Mouse (Mus musculus): Measurements from ENCODE around the gene Actl6b. TPM values are rescaled to one million over a fixed set of nuclear protein-coding genes. Genes with fewer than 3 reads are reported as not detected.

Actl6b gene
- polyA plus RNA-seq, 1 experiment from 2014 or later: 0.40 TPM

GRCm38 (mm10) chr5:137570691-137571586 is 17.6 kb downstream of the Actl6b start:
- Histone ChIP-seq H3K4me2 (replicated peaks; ENCODE audit: low read depth, low read length) (no peak overlapping the region), H3K4me1 (ENCODE audit: insufficient read depth, low read length) (no peaks in the 10 kb centered on the region), H3K4me3 (ENCODE audit: low read length) (no peak overlapping the region), H3K27me3 (ENCODE audit: insufficient read depth, low read length) (peaks cover 2% of the 10 kb centered on the region), H3K9me3 (ENCODE audit: low read length) (no peaks in the 10 kb centered on the region), H3K9ac (replicated peaks; ENCODE audit: low read length) (no peak overlapping the region), H3K36me3 (ENCODE audit: insufficient read depth, low read length) (no peaks in the 10 kb centered on the region), H3K27ac (ENCODE audit: low read length) (no peak overlapping the region)
- 79% methylated on average over 17 of the region's 17 CpGs for WGBS
- ATAC-seq (ENCODE audit: low FRiP score, low TSS enrichment): no peak

GRCm38 (mm10) chr5:137574470-137574901 is 21.2 kb downstream of the Actl6b start:
- Histone ChIP-seq H3K36me3 (ENCODE audit: insufficient read depth, low read length) (no peaks in the 10 kb centered on the region), H3K4me3 (ENCODE audit: low read length) (peak overlapping the region; percentile 20), H3K27me3 (ENCODE audit: insufficient read depth, low read length) (peaks cover 2% of the 10 kb centered on the region), H3K4me1 (ENCODE audit: insufficient read depth, low read length) (no peaks in the 10 kb centered on the region), H3K27ac (ENCODE audit: low read length) (no peak overlapping the region), H3K9me3 (ENCODE audit: low read length) (no peaks in the 10 kb centered on the region), H3K9ac (replicated peaks; ENCODE audit: low read length) (no peak overlapping the region; the same call in 1 of the 2 replicates), H3K4me2 (replicated peaks; ENCODE audit: low read depth, low read length) (peak overlapping the region; percentile 54)
- 0 out of 2 replicates have a peak, but pooled peaks have one; percentile 42 for ATAC-seq (ENCODE audit: low FRiP score, low TSS enrichment)
- WGBS: 5% methylated on average over 27 of the region's 27 CpGs

- H3K9me3 ChIP-seq (ENCODE audit: low read length): no peaks in the 10 kb centered on the region
- H3K27ac ChIP-seq (ENCODE audit: low read length): no peak overlapping the region
- no peak overlapping the region for H3K9ac ChIP-seq (replicated peaks; ENCODE audit: low read length)
- no peak for ATAC-seq (ENCODE audit: low FRiP score, low TSS enrichment)
- H3K4me2 ChIP-seq (replicated peaks; ENCODE audit: low read depth, low read length): no peak overlapping the region
- 80% methylated on average over 6 of the region's 6 CpGs for WGBS
- no peak overlapping the region for H3K4me3 ChIP-seq (ENCODE audit: low read length)
- H3K27me3 ChIP-seq (ENCODE audit: insufficient read depth, low read length): peaks cover 12% of the 10 kb centered on the region; the same call in 1 of the 2 replicates
- peaks cover 9% of the 10 kb centered on the region; the same call in 1 of the 2 replicates for H3K4me1 ChIP-seq (ENCODE audit: insufficient read depth, low read length)
- no peaks in the 10 kb centered on the region for H3K36me3 ChIP-seq (ENCODE audit: insufficient read depth, low read length)
These were observed 26.9 kb downstream of the Actl6b start for GRCm38 (mm10) chr5:137580246-137580645.

- H3K4me3 ChIP-seq (ENCODE audit: low read length): no peak overlapping the region
- no peak overlapping the region for H3K4me2 ChIP-seq (replicated peaks; ENCODE audit: low read depth, low read length)
- peaks cover 12% of the 10 kb centered on the region; the same call in 1 of the 2 replicates for H3K27me3 ChIP-seq (ENCODE audit: insufficient read depth, low read length)
- peaks cover 9% of the 10 kb centered on the region; the same call in 1 of the 2 replicates for H3K4me1 ChIP-seq (ENCODE audit: insufficient read depth, low read length)
- ATAC-seq (ENCODE audit: low FRiP score, low TSS enrichment): no peak
- no peak overlapping the region for H3K9ac ChIP-seq (replicated peaks; ENCODE audit: low read length)
- no peaks in the 10 kb centered on the region for H3K36me3 ChIP-seq (ENCODE audit: insufficient read depth, low read length)
- 0 out of 2 replicates have a peak, but pooled peaks cover 3% of the 10 kb centered on the region for H3K9me3 ChIP-seq (ENCODE audit: low read length)
- no peak overlapping the region for H3K27ac ChIP-seq (ENCODE audit: low read length)
- WGBS: 35% methylated on average over 8 of the region's 8 CpGs
These were observed 29.4 kb downstream of the Actl6b start for GRCm38 (mm10) chr5:137582702-137583101.

- no peak overlapping the region for H3K27ac ChIP-seq (ENCODE audit: low read length)
- peak overlapping the region; percentile 59 for H3K9ac ChIP-seq (replicated peaks; ENCODE audit: low read length)
- no peaks in the 10 kb centered on the region for H3K36me3 ChIP-seq (ENCODE audit: insufficient read depth, low read length)
- H3K27me3 ChIP-seq (ENCODE audit: insufficient read depth, low read length): peaks cover 12% of the 10 kb centered on the region; the same call in 1 of the 2 replicates
- ATAC-seq (ENCODE audit: low FRiP score, low TSS enrichment): 0 out of 2 replicates have a peak, but pooled peaks have one; percentile 13
- peak overlapping the region; percentile 43 for H3K4me3 ChIP-seq (ENCODE audit: low read length)
- peaks cover 9% of the 10 kb centered on the region; the same call in 1 of the 2 replicates for H3K4me1 ChIP-seq (ENCODE audit: insufficient read depth, low read length)
- H3K4me2 ChIP-seq (replicated peaks; ENCODE audit: low read depth, low read length): peak overlapping the region; percentile 58
- 0 out of 2 replicates have a peak, but pooled peaks cover 4% of the 10 kb centered on the region for H3K9me3 ChIP-seq (ENCODE audit: low read length)
- 9% methylated on average over 27 of the region's 27 CpGs for WGBS
These were observed 30.4 kb downstream of the Actl6b start for GRCm38 (mm10) chr5:137583670-137584169.

GRCm38 (mm10) chr5:137584976-137585375 is 31.7 kb downstream of the Actl6b start:
- WGBS: 35% methylated on average over 8 of the region's 8 CpGs
- no peak for ATAC-seq (ENCODE audit: low FRiP score, low TSS enrichment)
- Histone ChIP-seq H3K27me3 (ENCODE audit: insufficient read depth, low read length) (peaks cover 12% of the 10 kb centered on the region; the same call in 1 of the 2 replicates), H3K4me3 (ENCODE audit: low read length) (no peak overlapping the region), H3K27ac (ENCODE audit: low read length) (no peak overlapping the region), H3K9ac (replicated peaks; ENCODE audit: low read length) (no peak overlapping the region), H3K4me1 (ENCODE audit: insufficient read depth, low read length) (peaks cover 9% of the 10 kb centered on the region; the same call in 1 of the 2 replicates), H3K4me2 (replicated peaks; ENCODE audit: low read depth, low read length) (no peak overlapping the region), H3K36me3 (ENCODE audit: insufficient read depth, low read length) (no peaks in the 10 kb centered on the region), H3K9me3 (ENCODE audit: low read length) (0 out of 2 replicates have a peak, but pooled peaks cover 4% of the 10 kb centered on the region)

- Histone ChIP-seq H3K4me3 (ENCODE audit: low read length) (no peak overlapping the region), H3K4me1 (ENCODE audit: insufficient read depth, low read length) (no peaks in the 10 kb centered on the region), H3K27ac (ENCODE audit: low read length) (no peak overlapping the region), H3K36me3 (ENCODE audit: insufficient read depth, low read length) (no peaks in the 10 kb centered on the region), H3K9ac (replicated peaks; ENCODE audit: low read length) (no peak overlapping the region), H3K4me2 (replicated peaks; ENCODE audit: low read depth, low read length) (no peak overlapping the region), H3K9me3 (ENCODE audit: low read length) (0 out of 2 replicates have a peak, but pooled peaks cover 4% of the 10 kb centered on the region), H3K27me3 (ENCODE audit: insufficient read depth, low read length) (no peaks in the 10 kb centered on the region)
- no peak for ATAC-seq (ENCODE audit: low FRiP score, low TSS enrichment)
- 72% methylated on average over 5 of the region's 5 CpGs for WGBS
These were observed 37.2 kb downstream of the Actl6b start for GRCm38 (mm10) chr5:137590507-137590906.

GRCm38 (mm10) chr5:137595921-137596320 is 42.6 kb downstream of the Actl6b start:
- Histone ChIP-seq H3K36me3 (ENCODE audit: insufficient read depth, low read length) (no peaks in the 10 kb centered on the region), H3K27ac (ENCODE audit: low read length) (no peak overlapping the region), H3K4me1 (ENCODE audit: insufficient read depth, low read length) (peaks cover 15% of the 10 kb centered on the region; the same call in 1 of the 2 replicates), H3K27me3 (ENCODE audit: insufficient read depth, low read length) (no peaks in the 10 kb centered on the region), H3K9me3 (ENCODE audit: low read length) (no peaks in the 10 kb centered on the region), H3K4me2 (replicated peaks; ENCODE audit: low read depth, low read length) (no peak overlapping the region), H3K9ac (replicated peaks; ENCODE audit: low read length) (no peak overlapping the region), H3K4me3 (ENCODE audit: low read length) (no peak overlapping the region)
- WGBS: 83% methylated on average over 7 of the region's 7 CpGs
- no peak for ATAC-seq (ENCODE audit: low FRiP score, low TSS enrichment)

GRCm38 (mm10) chr5:137596601-137597261 is 43.4 kb downstream of the Actl6b start:
- no peak for ATAC-seq (ENCODE audit: low FRiP score, low TSS enrichment)
- Histone ChIP-seq H3K4me3 (ENCODE audit: low read length) (peak overlapping the region; percentile 28), H3K27me3 (ENCODE audit: insufficient read depth, low read length) (no peaks in the 10 kb centered on the region), H3K9ac (replicated peaks; ENCODE audit: low read length) (peak overlapping the region; percentile 55), H3K4me2 (replicated peaks; ENCODE audit: low read depth, low read length) (peak overlapping the region; percentile 45), H3K27ac (ENCODE audit: low read length) (peak overlapping the region; percentile 43; the same call in 1 of the 2 replicates), H3K36me3 (ENCODE audit: insufficient read depth, low read length) (no peaks in the 10 kb centered on the region), H3K9me3 (ENCODE audit: low read length) (no peaks in the 10 kb centered on the region), H3K4me1 (ENCODE audit: insufficient read depth, low read length) (peaks cover 15% of the 10 kb centered on the region; the same call in 1 of the 2 replicates)
- WGBS: 34% methylated on average over 24 of the region's 30 CpGs
